ENCODE assay signal across 26 mouse cellular contexts in the genomic region with DNA sequence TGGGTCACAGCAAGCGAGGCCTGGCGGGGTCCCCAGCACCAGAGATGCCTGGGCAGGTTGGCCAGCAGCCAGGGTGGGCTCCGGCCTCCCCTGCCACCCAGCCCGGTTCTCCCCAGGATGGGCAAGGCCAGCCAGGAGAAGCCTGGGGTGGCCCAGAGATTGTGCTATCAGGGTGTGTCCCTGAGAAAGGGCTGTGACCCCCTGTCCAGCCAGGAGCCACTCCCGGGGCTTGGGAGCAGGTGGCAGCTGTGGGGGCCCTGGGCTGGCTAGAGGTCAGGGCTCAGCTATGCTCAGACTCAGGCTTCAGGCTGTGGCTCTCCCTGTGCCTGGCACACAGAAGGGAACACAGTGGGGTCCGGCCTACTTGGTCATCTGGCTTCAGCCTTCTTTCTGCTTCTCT. TPM values are rescaled to one million over a fixed set of nuclear protein-coding genes. Genes with fewer than 3 reads are reported as not detected.
A peak's percentile ranks its signal among the peaks of the same experiment; 100 is the strongest.
DNase-seq lines count a peak whose midpoint lies in the region; ATAC-seq and TF ChIP-seq lines count a peak whose summit lies in the region.
"Had no signal": no experiment of that assay in that cellular context is flagged by ENCODE, and none has a peak within 500 bp of the region (broad histone marks: within the 10 kb centered on the region; RNA-seq: fewer than 3 reads in every experiment).

No protein-coding gene starts in this region.

- H3K27ac ChIP-seq in forebrain, embryonic 16.5 days (ENCODE audit: low read length), result no peak overlapping the region
- no peak overlapping the region for H3K27ac ChIP-seq in forebrain, embryonic 15.5 days (replicated peaks)
- no peak overlapping the region for H3K27ac ChIP-seq in limb, embryonic 13.5 days
- no peak overlapping the region for H3K27ac ChIP-seq in limb, embryonic 10.5 days
- no peak overlapping the region for H3K27ac ChIP-seq in ES-Bruce4 (ENCODE audit: insufficient read depth, low read length)
- H3K27ac ChIP-seq: embryonic facial prominence, embryonic 12.5 days; hindbrain, embryonic 14.5 days; lung, embryonic 15.5 days; midbrain, embryonic 12.5 days had no signal

- peaks cover 13% of the 10 kb centered on the region for H3K4me1 ChIP-seq in forebrain, embryonic 16.5 days (replicated peaks; ENCODE audit: control insufficient read depth, insufficient read depth, low read length)
- H3K4me1 ChIP-seq in forebrain, embryonic 15.5 days, result peaks cover 13% of the 10 kb centered on the region
- peaks cover 5% of the 10 kb centered on the region; the same call in 1 of the 2 replicates for H3K4me1 ChIP-seq in limb, embryonic 13.5 days
- peaks cover 14% of the 10 kb centered on the region for H3K4me1 ChIP-seq in limb, embryonic 10.5 days
- peaks cover 59% of the 10 kb centered on the region for H3K4me1 ChIP-seq in E14TG2a.4 (replicated peaks; ENCODE audit: low read depth, low read length)
- peaks cover 2% of the 10 kb centered on the region for H3K4me1 ChIP-seq in ES-Bruce4 (ENCODE audit: control insufficient read depth, insufficient read depth, low read length)
- H3K4me1 ChIP-seq: embryonic facial prominence, embryonic 12.5 days had no signal

- H3K4me2 ChIP-seq in forebrain, embryonic 16.5 days (ENCODE audit: low read length), result no peak overlapping the region
- no peak overlapping the region for H3K4me2 ChIP-seq in forebrain, embryonic 15.5 days (replicated peaks)
- H3K4me2 ChIP-seq in limb, embryonic 13.5 days (replicated peaks), result no peak overlapping the region
- H3K4me2 ChIP-seq: embryonic facial prominence, embryonic 12.5 days; hindbrain, embryonic 14.5 days; lung, embryonic 15.5 days; midbrain, embryonic 12.5 days had no signal

- H3K4me3 ChIP-seq in forebrain, embryonic 16.5 days (replicated peaks; ENCODE audit: low read length), result no peak overlapping the region
- no peak overlapping the region for H3K4me3 ChIP-seq in forebrain, embryonic 15.5 days
- no peak overlapping the region for H3K4me3 ChIP-seq in limb, embryonic 13.5 days
- H3K4me3 ChIP-seq in limb, embryonic 10.5 days, result no peak overlapping the region
- H3K4me3 ChIP-seq in E14TG2a.4 (replicated peaks; ENCODE audit: low read length) (peak overlapping the region; percentile 66), ES-Bruce4 (ENCODE audit: low read depth, low read length) (no peak overlapping the region)
- H3K4me3 ChIP-seq: embryonic facial prominence, embryonic 12.5 days; lung, embryonic 15.5 days; midbrain, embryonic 12.5 days had no signal

- H3K9me3 ChIP-seq in forebrain, embryonic 16.5 days (ENCODE audit: control insufficient read depth, low read length), result no peaks in the 10 kb centered on the region
- no peaks in the 10 kb centered on the region for H3K9me3 ChIP-seq in forebrain, embryonic 15.5 days
- 0 out of 2 replicates have a peak, but pooled peaks cover 4% of the 10 kb centered on the region for H3K9me3 ChIP-seq in limb, embryonic 13.5 days
- H3K9me3 ChIP-seq in limb, embryonic 10.5 days (replicated peaks), result no peaks in the 10 kb centered on the region
- H3K9me3 ChIP-seq in E14TG2a.4 (ENCODE audit: low read length) (no peaks in the 10 kb centered on the region), ES-Bruce4 (replicated peaks; ENCODE audit: control insufficient read depth, insufficient read depth, low read length, poor library complexity, severe bottlenecking) (no peaks in the 10 kb centered on the region)
- H3K9me3 ChIP-seq: embryonic facial prominence, embryonic 12.5 days; G1E; lung, embryonic 15.5 days; midbrain, embryonic 12.5 days had no signal

- H3K27me3 ChIP-seq in forebrain, embryonic 16.5 days (replicated peaks; ENCODE audit: control insufficient read depth, insufficient read depth, low read length), result no peaks in the 10 kb centered on the region; the same call in 1 of the 2 replicates
- H3K27me3 ChIP-seq in forebrain, embryonic 15.5 days, result 0 out of 2 replicates have a peak, but pooled peaks cover 3% of the 10 kb centered on the region
- peaks cover 48% of the 10 kb centered on the region for H3K27me3 ChIP-seq in limb, embryonic 13.5 days
- peaks cover 44% of the 10 kb centered on the region for H3K27me3 ChIP-seq in limb, embryonic 10.5 days (ENCODE audit: low read depth, poor library complexity, severe bottlenecking)
- peaks cover 15% of the 10 kb centered on the region for H3K27me3 ChIP-seq in E14TG2a.4 (ENCODE audit: insufficient read depth, low read length)
- no peaks in the 10 kb centered on the region for H3K27me3 ChIP-seq in ES-Bruce4 (ENCODE audit: control insufficient read depth, insufficient read depth, low read length, poor library complexity, severe bottlenecking)

- 83% methylated on average over 6 of the region's 6 CpGs for WGBS in forebrain, embryonic 16.5 days
- WGBS in forebrain, embryonic 15.5 days, result 76% methylated on average over 6 of the region's 6 CpGs
- WGBS in limb, embryonic 13.5 days, result 82% methylated on average over 6 of the region's 6 CpGs
- WGBS in limb, embryonic 10.5 days, result 82% methylated on average over 6 of the region's 6 CpGs

- no peak for TF ChIP-seq POLR2A in ES-Bruce4 (IDR thresholded peaks at IDR 0.05; ENCODE audit: insufficient read depth, low read length)

- no peak for TF ChIP-seq EP300 in ES-Bruce4 (IDR thresholded peaks at IDR 0.05; ENCODE audit: insufficient read depth, low read depth, low read length)

- no peaks in the 10 kb centered on the region for H3K36me3 ChIP-seq in forebrain, embryonic 16.5 days (ENCODE audit: control insufficient read depth, insufficient read depth)
- H3K36me3 ChIP-seq in forebrain, embryonic 15.5 days, result no peaks in the 10 kb centered on the region
- no peaks in the 10 kb centered on the region for H3K36me3 ChIP-seq in limb, embryonic 13.5 days
- H3K36me3 ChIP-seq in limb, embryonic 10.5 days, result no peaks in the 10 kb centered on the region
- H3K36me3 ChIP-seq in E14TG2a.4 (ENCODE audit: insufficient read depth, low read length), result 0 out of 2 replicates have a peak, but pooled peaks cover 4% of the 10 kb centered on the region
- H3K36me3 ChIP-seq in ES-Bruce4 (ENCODE audit: control insufficient read depth, insufficient read depth, low read length, poor library complexity, severe bottlenecking), result no peaks in the 10 kb centered on the region
- H3K36me3 ChIP-seq: embryonic facial prominence, embryonic 12.5 days; G1E; lung, embryonic 15.5 days; midbrain, embryonic 12.5 days had no signal

- no peak for ATAC-seq in forebrain, embryonic 16.5 days
- ATAC-seq in forebrain, embryonic 15.5 days (replicated peaks), result no peak
- no peak for ATAC-seq in limb, embryonic 13.5 days (ENCODE audit: low FRiP score, low read depth)
- ATAC-seq: inflammation-experienced regulatory T-cells, adult 6 months had no signal

- 0 out of 2 replicates have a peak overlapping the region, but pooled peaks have one; percentile 3 for H3K9ac ChIP-seq in forebrain, embryonic 16.5 days (replicated peaks; ENCODE audit: low read depth, low read length)
- H3K9ac ChIP-seq in forebrain, embryonic 15.5 days (replicated peaks), result no peak overlapping the region
- peak overlapping the region; percentile 13; the same call in 1 of the 2 replicates for H3K9ac ChIP-seq in limb, embryonic 13.5 days
- H3K9ac ChIP-seq in ES-Bruce4 (ENCODE audit: low read depth, poor library complexity, severe bottlenecking), result peak overlapping the region; percentile 20
- H3K9ac ChIP-seq: embryonic facial prominence, embryonic 12.5 days; hindbrain, embryonic 14.5 days; lung, embryonic 15.5 days; midbrain, embryonic 12.5 days had no signal

- no peak for DNase-seq in limb, embryonic 10.5 days (ENCODE audit: low spot score)
- DNase-seq in retina, postnatal 1 day, result no peak
- DNase-seq: adrenal gland, adult 8-10 months; B cell, adult 2 months; gastrocnemius, postnatal 10 days; heart, postnatal 14 days; kidney, adult 11 months; kidney, postnatal 14 days; left cerebral cortex, postnatal 4 days; liver; lung, postnatal 36 days; thymus, postnatal 4 days had no signal

- no peak for TF ChIP-seq CTCF in E14TG2a.4 (conservative IDR thresholded peaks at IDR 0.05; ENCODE audit: low read length)
- no peak for TF ChIP-seq CTCF in ES-Bruce4 (IDR thresholded peaks at IDR 0.05; ENCODE audit: low read depth, low read length)

RNA-seq across cellular contexts. Expression of a gene that starts 4.9 kb away (rescaled TPM):
- 41.0 and 47.4 TPM in 2 replicates for polyA plus RNA-seq in forebrain, embryonic 16.5 days (2015; fragmentation: Nextera tagmentation; extraction: Ambion mirVana)
- 30.8 and 32.1 TPM in 2 replicates for polyA plus RNA-seq in forebrain, embryonic 15.5 days (2015; fragmentation: Nextera tagmentation; extraction: Ambion mirVana)
- 7.4 and 9.0 TPM in 2 replicates for polyA plus RNA-seq in limb, embryonic 13.5 days (2015; fragmentation: Nextera tagmentation; extraction: Ambion mirVana)
- polyA plus RNA-seq in limb, embryonic 10.5 days (2016; fragmentation: Nextera tagmentation; extraction: Ambion mirVana), result 4.3 and 4.5 TPM in 2 replicates
- polyA plus RNA-seq in ES-Bruce4 (2011; ENCODE audit: insufficient read depth, insufficient read length, low read depth, missing spikeins), result 4.1 TPM in 2 replicates
- polyA plus RNA-seq: inflammation-experienced regulatory T-cells, adult 6 months had no signal

RNA-seq across cellular contexts. Expression of a gene that starts 5.8 kb away (rescaled TPM):
- 37.6 and 45.4 TPM in 2 replicates for polyA plus RNA-seq in forebrain, embryonic 16.5 days (2015; fragmentation: Nextera tagmentation; extraction: Ambion mirVana)
- polyA plus RNA-seq in forebrain, embryonic 15.5 days (2015; fragmentation: Nextera tagmentation; extraction: Ambion mirVana), result 32.6 and 36.0 TPM in 2 replicates
- polyA plus RNA-seq in limb, embryonic 13.5 days (2015; fragmentation: Nextera tagmentation; extraction: Ambion mirVana), result 0.15 and 0.33 TPM in 2 replicates
- polyA plus RNA-seq in limb, embryonic 10.5 days (2016; fragmentation: Nextera tagmentation; extraction: Ambion mirVana), result 0.11 and 0.18 TPM in 2 replicates
- 0.27 and 0.90 TPM in 2 replicates for polyA plus RNA-seq in ES-Bruce4 (2011; ENCODE audit: insufficient read depth, insufficient read length, low read depth, missing spikeins)
- polyA plus RNA-seq: gonadal fat pad, adult 2 months; heart, embryonic 14.5 days; inflammation-experienced regulatory T-cells, adult 6 months; liver, embryonic 16.5 days had no signal

RNA-seq across cellular contexts. Expression of a gene that starts 17.5 kb away (rescaled TPM):
- 48.1 and 54.0 TPM in 2 replicates for polyA plus RNA-seq in forebrain, embryonic 16.5 days (2015; fragmentation: Nextera tagmentation; extraction: Ambion mirVana)
- polyA plus RNA-seq in forebrain, embryonic 15.5 days (2015; fragmentation: Nextera tagmentation; extraction: Ambion mirVana), result 46.3 TPM in 2 replicates
- polyA plus RNA-seq in limb, embryonic 13.5 days (2015; fragmentation: Nextera tagmentation; extraction: Ambion mirVana), result 19.2 and 20.0 TPM in 2 replicates
- 10.9 and 14.7 TPM in 2 replicates for polyA plus RNA-seq in limb, embryonic 10.5 days (2016; fragmentation: Nextera tagmentation; extraction: Ambion mirVana)
- 2.8 and 4.5 TPM in 2 replicates for polyA plus RNA-seq in ES-Bruce4 (2011; ENCODE audit: insufficient read depth, insufficient read length, low read depth, missing spikeins)

RNA-seq across cellular contexts. Expression of a gene that starts 40.3 kb away (rescaled TPM):
- 325 and 344 TPM in 2 replicates for polyA plus RNA-seq in forebrain, embryonic 16.5 days (2015; fragmentation: Nextera tagmentation; extraction: Ambion mirVana)
- polyA plus RNA-seq in forebrain, embryonic 15.5 days (2015; fragmentation: Nextera tagmentation; extraction: Ambion mirVana), result 316 and 320 TPM in 2 replicates
- polyA plus RNA-seq in limb, embryonic 13.5 days (2015; fragmentation: Nextera tagmentation; extraction: Ambion mirVana), result 227 and 231 TPM in 2 replicates
- 284 and 291 TPM in 2 replicates for polyA plus RNA-seq in limb, embryonic 10.5 days (2016; fragmentation: Nextera tagmentation; extraction: Ambion mirVana)
- polyA plus RNA-seq in ES-Bruce4 (2011; ENCODE audit: insufficient read depth, insufficient read length, low read depth, missing spikeins), result 107 and 110 TPM in 2 replicates

RNA-seq across cellular contexts. Expression of a gene that starts 50.1 kb away (rescaled TPM):
- 69.4 and 70.4 TPM in 2 replicates for polyA plus RNA-seq in forebrain, embryonic 16.5 days (2015; fragmentation: Nextera tagmentation; extraction: Ambion mirVana)
- polyA plus RNA-seq in forebrain, embryonic 15.5 days (2015; fragmentation: Nextera tagmentation; extraction: Ambion mirVana), result 60.0 and 61.7 TPM in 2 replicates
- 58.4 and 62.0 TPM in 2 replicates for polyA plus RNA-seq in limb, embryonic 13.5 days (2015; fragmentation: Nextera tagmentation; extraction: Ambion mirVana)
- polyA plus RNA-seq in limb, embryonic 10.5 days (2016; fragmentation: Nextera tagmentation; extraction: Ambion mirVana), result 113 and 128 TPM in 2 replicates
- 77.4 and 81.3 TPM in 2 replicates for polyA plus RNA-seq in ES-Bruce4 (2011; ENCODE audit: insufficient read depth, insufficient read length, low read depth, missing spikeins)

Comparison
In these comparisons a context has a peak if more than half of its experiments do, and no peak if none do; other contexts are left out.
1. RNA of a gene that starts 5.8 kb away (polyA plus RNA-seq): 37.6 to 45.4 TPM in forebrain, embryonic 16.5 days and 32.6 to 36.0 TPM in forebrain, embryonic 15.5 days; 0.27 to 0.90 TPM in ES-Bruce4, 0.11 to 0.18 TPM in limb, embryonic 10.5 days and 0.15 to 0.33 TPM in limb, embryonic 13.5 days; every median in the first group is over 10 times any median in the second.